ENCODE assay signal across 9 mouse cellular contexts in the genomic region with DNA sequence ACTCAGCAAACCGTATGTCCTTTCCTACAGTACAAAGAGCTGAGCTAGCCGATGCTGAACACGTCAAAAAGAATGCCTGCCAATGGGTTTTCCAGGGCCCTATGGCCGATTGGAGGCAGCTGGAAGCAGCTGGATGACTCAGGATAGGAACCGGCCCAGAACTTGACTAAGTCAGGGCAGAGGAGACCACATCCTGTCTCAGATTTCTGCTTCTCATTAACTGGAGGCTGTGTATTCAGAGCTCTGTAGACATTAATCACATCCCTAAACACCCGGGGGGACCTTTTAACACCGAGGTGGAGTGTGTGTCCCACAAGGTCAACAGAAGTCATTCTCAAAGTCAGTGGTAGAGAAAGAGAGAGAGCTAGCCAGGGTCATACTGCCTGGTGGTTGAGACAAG. TPM values are rescaled to one million over a fixed set of nuclear protein-coding genes. Genes with fewer than 3 reads are reported as not detected.
A peak's percentile ranks its signal among the peaks of the same experiment; 100 is the strongest.
DNase-seq lines count a peak whose midpoint lies in the region; ATAC-seq lines count a peak whose summit lies in the region.
"Had no signal": no experiment of that assay in that cellular context is flagged by ENCODE, and none has a peak within 500 bp of the region (broad histone marks: within the 10 kb centered on the region; RNA-seq: fewer than 3 reads in every experiment).

No protein-coding gene starts in this region.

- WGBS in limb, embryonic 13.5 days = 8% methylated on average over 7 of the region's 7 CpGs

- H3K27ac ChIP-seq in limb, embryonic 13.5 days = peak overlapping the region; percentile 52; the same call in 1 of the 2 replicates

- H3K27me3 ChIP-seq in limb, embryonic 13.5 days = no peaks in the 10 kb centered on the region

- H3K4me1 ChIP-seq in limb, embryonic 13.5 days = peaks cover 34% of the 10 kb centered on the region

- no peaks in the 10 kb centered on the region for H3K9me3 ChIP-seq in limb, embryonic 13.5 days

- H3K9ac ChIP-seq in limb, embryonic 13.5 days = no peak overlapping the region

- peak; percentile 97 for DNase-seq in NIH3T3 (ENCODE audit: low read depth)
- peak; percentile 73 for DNase-seq in embryo, embryonic 10.5 days (ENCODE audit: low spot score)
- DNase-seq in heart, postnatal 10 days = peak; percentile 82 to 88
- DNase-seq in thymus, postnatal 0 days (ENCODE audit: low spot score) = peak; percentile 64
- DNase-seq in cerebellum, adult 9-11 months = no peak
- DNase-seq in left cerebral cortex, adult 18-20 months (ENCODE audit: low spot score in 2 of 2) = no peak
- DNase-seq in layer of hippocampus, adult 9-11 months = no peak

- H3K36me3 ChIP-seq in limb, embryonic 13.5 days = no peaks in the 10 kb centered on the region

- H3K4me2 ChIP-seq in limb, embryonic 13.5 days (replicated peaks) = no peak overlapping the region

- intact Hi-C loops in heart, postnatal 10 days (cut with DNase I) = loop anchor here (5.0 kb wide), 1 partner anchor 153 kb away; no protein-coding TSS in a partner anchor

- H3K4me3 ChIP-seq in limb, embryonic 13.5 days = no peak overlapping the region

- 0 out of 2 replicates have a peak, but pooled peaks have one; percentile 26 for ATAC-seq in limb, embryonic 13.5 days (ENCODE audit: low FRiP score, low read depth)

RNA-seq across cellular contexts. Expression of a gene that starts 35.3 kb away (rescaled TPM):
- total RNA-seq in heart, postnatal 10 days (2021) = under 1 TPM in 1 of 2 experiments, not detected in 1; 0.12 TPM
- not detected in 2 replicates for polyA plus RNA-seq in limb, embryonic 13.5 days (2015; fragmentation: Nextera tagmentation; extraction: Ambion mirVana)
- 0.13 and 0.31 TPM in 2 replicates for polyA plus RNA-seq in thymus, postnatal 0 days (2015; fragmentation: Nextera tagmentation; extraction: Ambion mirVana)
- total RNA-seq in left cerebral cortex, adult 18-20 months (2021) = not detected
- total RNA-seq: neutrophil, adult 5-6 weeks had no signal

Comparison
In these comparisons a context has a peak if more than half of its experiments do, and no peak if none do; other contexts are left out.
1. DNase-seq: peak in NIH3T3 (single experiment), embryo, embryonic 10.5 days (single experiment), heart, postnatal 10 days (2 of 2) and thymus, postnatal 0 days (single experiment); none in cerebellum, adult 9-11 months (single experiment), left cerebral cortex, adult 18-20 months (0 of 2) and layer of hippocampus, adult 9-11 months (single experiment).